Mouse (Mus musculus) lung, adult 2 months (tissue): ENCODE measurements around the gene Epha1.

ENCODE experiments used
- CTCF ChIP-seq: fragments of 200-500 bp; IDR thresholded peaks from 2 replicates; pipeline ENCODE4 v1.5.1; 2011; ENCODE audit warnings: mild to moderate bottlenecking, low read length, control low read depth; ENCODE audit not compliant: insufficient read depth
- POLR2A ChIP-seq: fragments of 200-500 bp; IDR thresholded peaks from 2 replicates; pipeline ENCODE4 v1.6.1; 2011; ENCODE audit warnings: low read depth, mild to moderate bottlenecking, control low read depth, low read length, borderline replicate concordance; ENCODE audit errors: extremely low read depth

DNA sequence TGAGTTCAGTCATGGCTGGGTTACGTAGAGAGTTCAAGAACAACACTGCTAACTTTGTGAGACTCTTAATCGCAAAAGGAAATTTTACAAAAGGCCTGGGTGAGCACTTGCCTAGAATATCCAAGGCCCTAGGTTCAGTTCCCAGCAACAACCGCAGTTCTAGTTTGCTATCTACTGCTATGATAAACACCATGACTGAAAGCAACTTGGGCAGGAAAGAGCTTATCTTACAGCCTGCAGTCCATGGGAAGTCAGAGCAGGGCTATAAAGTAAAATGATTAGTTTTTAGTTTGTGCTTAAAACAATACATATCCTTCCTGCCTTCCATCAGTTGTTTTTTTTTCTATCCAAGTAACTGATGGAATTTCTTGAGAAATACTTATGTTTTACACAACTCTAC is 46.6 kb downstream of the Epha1 start:
- TF ChIP-seq CTCF: no peak
- no peak for TF ChIP-seq POLR2A
